Mouse (Mus musculus) retina, adult 2 months (tissue): ENCODE measurements around the gene Cnn2.
A peak's percentile ranks its signal among the peaks of the same experiment; 100 is the strongest.

ENCODE experiments used
- DNase-seq: peaks from one replicate; pipeline ENCODE4 v3.0.0-alpha.2; 2012; ENCODE audit warnings: low read depth, low spot score

The Cnn2 gene

DNA sequence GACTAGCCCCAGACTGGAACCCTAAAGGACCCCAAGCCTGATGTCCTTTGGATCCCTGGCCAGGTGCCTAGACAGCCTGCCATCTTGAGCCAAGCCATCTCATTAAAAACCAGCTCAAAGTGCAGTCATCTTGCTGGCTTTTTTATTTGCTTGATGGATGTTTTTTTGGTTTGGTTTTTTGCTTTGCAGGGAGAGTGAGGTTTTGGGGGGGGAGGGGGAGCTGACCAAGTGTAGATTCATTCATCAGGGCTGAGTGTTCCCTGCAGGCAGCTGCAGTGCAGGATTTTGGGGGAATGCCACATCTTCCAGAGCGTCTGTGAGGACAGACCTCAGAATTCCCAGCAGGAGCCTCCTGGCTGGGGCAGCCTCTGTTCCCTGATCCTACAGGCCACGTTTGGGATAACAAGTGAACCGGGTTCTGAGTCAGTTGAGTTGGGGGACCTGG, 19.2 kb upstream of the Cnn2 start:
- no peak for DNase-seq

DNA sequence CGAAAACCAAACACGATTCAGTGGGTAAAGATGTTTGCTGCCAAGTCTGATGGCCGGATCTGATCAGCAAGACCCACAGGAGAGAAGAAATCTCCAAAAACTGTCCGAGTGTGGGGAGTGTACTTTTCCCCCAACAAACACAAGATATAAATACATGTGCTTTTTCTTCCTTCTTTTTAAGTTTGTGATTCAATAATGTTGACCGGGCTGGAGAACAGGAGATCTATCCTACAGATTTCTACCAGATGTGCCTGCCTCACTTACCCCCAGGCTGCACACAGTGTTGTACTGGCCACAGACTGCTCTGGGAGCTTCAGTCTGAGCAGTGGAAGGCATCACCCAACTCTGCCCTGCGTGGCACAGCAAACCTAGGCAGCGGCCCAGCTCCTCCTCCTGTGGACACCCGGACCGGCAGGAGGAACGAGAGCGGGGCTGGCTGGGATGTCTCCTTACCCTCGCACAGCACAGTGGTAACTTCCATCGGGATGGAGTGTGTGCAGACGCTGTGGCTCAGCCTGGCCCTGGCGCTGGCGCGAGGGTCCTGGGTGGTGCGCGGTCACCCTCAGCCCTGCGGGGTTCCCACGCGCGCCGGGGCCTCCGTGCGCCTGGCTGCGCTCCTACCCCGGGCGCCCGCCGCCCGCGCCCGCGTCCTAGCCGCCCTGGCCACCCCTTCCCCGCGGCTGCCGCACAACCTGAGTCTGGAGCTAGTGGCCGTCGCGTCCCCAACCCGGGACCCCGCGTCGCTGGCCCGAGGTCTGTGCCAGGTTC, 17.8 kb upstream of the Cnn2 start, which contains the start of gene Grin3b:
TSS of gene Grin3b (plus strand) at position 301 of the 768 bp plus-strand sequence.
- no peak for DNase-seq

DNA sequence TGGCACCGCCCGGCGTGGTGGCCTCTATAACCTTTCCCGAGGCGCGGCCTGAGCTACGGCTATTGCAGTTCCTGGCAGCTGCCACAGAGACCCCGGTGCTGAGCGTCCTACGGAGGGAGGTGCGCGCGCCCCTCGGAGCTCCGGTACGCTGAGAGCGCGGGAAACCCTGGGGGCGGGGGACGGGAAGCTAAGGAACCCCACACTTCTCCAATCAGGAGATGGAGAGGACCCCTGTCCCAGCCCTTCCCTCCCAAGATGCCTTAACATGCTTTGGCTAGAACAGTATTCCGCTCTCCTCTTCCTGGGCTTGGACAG, 17.2 kb upstream of the Cnn2 start:
- DNase-seq: no peak

DNA sequence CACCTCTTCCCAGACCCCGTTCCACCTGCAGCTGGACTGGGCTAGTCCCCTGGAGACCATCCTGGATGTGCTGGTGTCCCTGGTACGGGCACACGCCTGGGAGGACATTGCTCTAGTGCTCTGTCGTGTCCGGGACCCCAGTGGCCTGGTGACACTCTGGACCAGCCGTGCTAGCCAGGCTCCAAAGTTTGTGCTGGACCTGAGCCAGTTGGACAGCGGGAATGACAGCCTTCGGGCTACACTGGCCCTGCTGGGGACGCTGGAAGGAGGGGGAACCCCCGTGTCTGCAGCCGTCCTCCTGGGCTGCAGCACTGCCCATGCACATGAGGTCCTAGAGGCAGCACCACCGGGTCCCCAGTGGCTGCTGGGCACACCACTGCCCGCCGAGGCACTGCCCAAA, 15.6 kb upstream of the Cnn2 start:
- DNase-seq: no peak

DNA sequence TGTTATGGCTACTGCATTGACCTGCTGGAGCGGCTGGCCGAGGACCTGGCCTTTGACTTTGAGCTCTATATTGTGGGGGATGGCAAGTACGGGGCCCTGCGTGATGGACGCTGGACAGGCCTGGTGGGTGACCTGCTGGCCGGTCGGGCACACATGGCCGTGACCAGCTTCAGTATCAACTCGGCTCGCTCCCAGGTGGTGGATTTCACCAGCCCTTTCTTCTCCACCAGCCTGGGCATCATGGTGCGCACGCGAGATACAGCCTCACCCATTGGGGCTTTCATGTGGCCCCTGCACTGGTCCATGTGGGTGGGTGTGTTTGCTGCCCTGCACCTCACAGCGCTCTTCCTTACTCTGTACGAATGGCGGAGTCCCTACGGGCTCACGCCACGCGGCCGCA, 14.3 kb upstream of the Cnn2 start:
- DNase-seq: no peak

DNA sequence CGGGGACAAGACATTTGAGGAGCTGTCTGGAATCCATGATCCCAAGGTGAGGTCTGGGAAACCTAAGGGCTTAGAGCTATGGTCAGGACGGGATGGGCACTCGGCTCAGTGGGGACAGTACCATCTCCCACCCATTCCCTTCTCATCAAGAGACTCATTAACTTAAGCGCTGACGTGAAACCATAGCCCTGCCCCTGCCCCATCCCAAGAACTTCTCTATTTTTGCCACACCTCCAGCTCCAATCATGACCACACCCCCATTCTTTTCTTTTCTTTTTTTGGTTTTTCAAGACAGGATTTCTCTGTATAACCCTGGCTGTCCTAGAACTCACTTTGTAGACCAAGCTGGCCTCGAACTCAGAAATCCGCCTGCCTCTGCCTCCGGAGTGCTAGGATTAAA, 13.7 kb upstream of the Cnn2 start:
- DNase-seq: no peak

DNA sequence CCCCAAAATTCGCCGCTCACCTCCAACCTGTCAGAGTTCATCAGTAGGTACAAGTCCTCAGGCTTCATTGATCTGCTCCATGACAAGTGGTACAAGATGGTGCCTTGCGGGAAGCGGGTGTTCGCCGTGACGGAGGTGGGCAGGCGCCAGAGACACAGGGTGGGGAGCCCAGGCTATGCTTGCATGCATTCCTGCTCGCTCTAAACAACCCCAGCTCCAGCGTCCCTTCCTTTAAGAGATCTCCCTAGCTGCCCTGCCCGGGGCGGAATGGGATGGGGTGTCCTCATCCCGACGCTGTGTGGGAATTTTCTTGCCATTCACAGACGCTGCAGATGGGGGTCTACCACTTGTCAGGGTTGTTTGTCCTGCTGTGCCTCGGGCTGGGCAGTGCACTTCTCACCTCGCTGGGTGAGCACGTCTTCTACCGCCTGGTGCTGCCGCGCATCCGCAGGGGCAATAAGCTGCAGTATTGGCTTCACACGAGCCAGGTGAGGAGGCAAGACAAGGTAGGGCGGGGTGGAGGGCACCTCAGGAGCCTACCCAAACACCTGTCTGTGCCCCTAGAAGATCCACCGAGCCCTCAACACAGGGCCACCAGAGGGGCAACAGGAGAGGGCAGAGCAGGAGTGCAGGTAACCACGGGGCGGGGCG, 12.2 kb upstream of the Cnn2 start:
- DNase-seq: no peak

DNA sequence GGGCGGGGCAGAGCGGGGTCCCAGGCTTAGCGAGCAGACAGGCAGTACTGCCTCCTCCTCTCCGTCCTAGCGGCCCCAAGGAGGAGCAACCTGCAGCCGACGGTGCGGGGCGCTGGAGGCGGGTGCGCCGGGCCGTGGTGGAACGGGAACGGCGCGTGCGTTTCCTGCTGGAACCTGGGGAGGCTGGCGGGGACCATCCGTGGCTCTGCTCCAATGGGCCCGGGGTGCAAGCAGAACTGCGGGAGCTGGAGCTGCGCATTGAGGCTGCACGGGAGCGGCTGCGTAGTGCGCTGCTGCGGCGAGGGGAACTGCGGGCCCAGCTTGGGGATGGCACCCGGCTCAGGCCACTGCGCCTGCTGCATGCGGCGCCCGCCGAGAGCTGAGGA, 11.7 kb upstream of the Cnn2 start:
- no peak for DNase-seq

DNA sequence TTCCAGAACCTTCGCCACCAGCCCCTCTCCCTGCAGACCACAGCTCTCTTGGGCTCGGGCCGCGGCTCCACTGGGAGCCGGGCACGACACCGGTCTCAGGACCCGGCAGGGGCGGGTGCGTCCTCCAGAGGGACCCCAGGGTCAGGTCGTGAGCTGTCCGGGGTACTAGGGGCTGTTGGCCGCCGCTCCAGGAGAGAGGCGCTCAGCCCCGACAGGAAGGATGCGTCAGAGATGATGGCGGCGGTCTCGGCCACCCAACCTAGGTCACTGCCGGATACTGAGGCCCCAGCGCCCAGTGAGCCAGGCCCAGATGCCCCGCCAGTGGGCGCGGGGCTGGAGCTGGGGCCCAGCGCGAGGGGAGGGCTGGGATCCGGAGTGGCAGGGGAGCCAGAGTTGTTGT, 11.1 kb upstream of the Cnn2 start:
- DNase-seq: no peak

DNA sequence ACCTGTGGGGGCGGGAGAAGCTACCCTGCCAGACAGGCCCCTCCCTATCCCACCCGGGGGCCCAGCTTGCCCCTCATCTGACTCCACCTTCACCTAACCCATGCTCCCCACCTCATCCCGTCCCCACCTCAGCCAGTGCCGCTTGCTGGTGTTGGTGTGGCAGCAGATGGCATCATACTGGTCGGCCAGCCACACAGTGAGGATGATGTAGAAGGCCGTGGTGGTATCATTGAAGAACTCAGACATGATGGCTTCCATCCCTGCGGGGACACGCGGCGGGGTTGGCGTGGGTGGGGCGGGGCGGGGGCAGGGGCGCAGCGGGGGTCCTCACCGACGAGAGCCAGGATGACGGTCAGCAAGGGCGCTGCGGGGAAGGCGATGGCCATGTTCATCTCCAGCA, 10.3 kb upstream of the Cnn2 start:
- no peak for DNase-seq

DNA sequence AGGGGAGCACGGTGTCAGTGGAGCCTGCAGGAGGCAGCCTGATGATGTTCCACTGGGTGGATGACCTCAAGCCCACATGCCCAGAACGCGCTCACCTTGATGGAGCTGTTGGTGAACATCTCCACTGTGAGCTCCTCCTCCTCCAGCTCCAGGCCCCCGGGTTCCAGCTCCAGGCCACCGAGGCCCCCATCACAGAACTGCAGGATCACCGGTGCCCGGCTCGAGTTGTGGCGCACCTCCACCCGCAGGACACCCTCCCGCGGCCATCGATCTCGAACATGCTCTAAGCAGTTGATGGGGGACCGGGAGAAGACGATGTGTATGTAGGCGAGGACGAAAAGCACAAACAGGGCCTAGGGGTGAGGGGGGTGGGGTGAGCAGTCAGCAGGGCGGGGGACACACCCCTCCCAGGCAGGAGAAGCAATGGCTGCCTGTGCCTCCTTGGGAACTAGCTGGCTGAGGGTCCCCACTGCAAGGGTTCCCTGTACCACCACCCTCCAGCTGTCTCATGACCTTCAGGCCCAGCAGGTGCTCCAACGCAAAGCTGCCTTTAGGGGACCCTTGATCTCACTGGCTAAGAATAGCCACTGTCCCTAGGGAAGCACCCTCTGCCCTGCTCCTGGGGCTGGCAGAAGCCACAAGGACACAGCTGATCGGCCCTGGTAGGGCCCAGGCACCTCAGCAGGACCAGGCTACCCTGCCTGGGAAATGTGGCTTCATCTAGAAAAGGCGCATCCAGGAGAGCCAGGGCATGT, 8.8 kb upstream of the Cnn2 start:
- DNase-seq: no peak

DNA sequence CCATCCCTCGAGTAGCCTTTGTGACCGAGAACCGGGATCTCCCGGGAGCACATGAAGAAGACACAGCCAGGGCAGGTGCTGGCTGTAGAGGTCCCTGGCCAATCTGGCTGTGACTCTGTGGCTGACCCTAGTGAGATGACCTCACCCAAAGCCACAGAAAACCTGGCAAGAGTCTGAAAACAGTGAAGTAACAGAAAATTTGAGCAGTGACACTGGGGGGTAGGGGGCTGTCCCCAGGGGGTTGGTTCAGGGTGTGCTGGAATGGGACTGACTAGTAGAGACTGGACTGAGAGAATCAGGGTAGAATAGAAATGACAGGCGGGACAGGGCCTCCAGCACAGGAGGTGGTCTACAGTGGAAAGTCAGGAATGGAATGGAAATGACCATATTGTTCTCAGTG, 5.2 kb upstream of the Cnn2 start:
- no peak for DNase-seq

DNA sequence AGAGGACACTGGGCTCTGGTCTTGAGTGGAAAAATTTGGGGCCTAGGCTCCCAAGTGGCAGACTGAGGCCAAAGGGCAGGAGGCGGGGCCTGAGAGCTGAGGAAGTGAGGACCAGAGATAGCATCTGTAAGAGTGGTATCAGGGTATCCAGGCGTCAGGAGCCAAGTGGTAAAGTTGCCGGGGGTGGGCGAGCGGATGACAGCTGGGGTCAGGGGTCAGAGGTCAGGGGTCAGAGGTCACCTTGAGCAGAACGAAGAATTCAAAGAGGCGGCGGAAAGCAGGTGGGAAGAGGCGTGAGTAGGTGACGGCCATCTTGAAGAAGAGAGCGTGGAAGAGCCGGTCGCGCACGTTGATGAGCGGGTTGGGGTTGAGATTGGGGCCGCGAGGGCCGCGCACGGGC, 4.7 kb upstream of the Cnn2 start:
- no peak for DNase-seq

DNA sequence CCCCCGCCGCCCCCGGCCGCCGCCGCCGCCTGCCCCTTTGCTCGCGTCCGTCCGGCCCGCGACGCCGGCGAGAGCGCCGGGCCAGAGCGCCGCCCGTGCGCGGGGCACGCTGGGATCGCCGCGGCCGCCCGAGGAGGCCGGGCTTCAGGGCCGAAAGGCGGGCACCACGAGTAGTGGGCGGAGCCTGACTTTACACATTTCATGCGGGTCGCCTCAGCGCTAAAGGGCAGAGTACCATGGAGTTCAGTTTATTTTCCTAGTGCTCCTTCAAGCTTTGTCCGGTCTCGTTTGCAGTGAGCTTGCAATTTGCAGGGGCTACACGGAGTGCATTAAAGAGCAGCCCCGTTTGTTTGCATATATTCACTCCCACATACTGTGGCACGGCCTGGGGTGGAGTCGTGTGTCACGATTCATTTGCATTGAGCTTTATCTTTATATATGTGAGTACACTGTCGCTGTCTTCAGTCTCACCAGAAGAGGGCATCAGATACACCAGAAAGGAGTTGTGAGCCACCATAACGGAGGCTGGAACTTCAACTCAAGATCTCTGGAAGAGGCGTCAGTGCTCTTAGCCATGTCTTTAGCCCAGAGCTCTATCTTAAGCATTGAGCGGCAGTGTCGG, 4.1 kb upstream of the Cnn2 start, which contains the start of gene Tmem259:
TSS of gene Tmem259 (minus strand) at position 136 of the 622 bp plus-strand sequence.
- DNase-seq: peak; percentile 81

DNA sequence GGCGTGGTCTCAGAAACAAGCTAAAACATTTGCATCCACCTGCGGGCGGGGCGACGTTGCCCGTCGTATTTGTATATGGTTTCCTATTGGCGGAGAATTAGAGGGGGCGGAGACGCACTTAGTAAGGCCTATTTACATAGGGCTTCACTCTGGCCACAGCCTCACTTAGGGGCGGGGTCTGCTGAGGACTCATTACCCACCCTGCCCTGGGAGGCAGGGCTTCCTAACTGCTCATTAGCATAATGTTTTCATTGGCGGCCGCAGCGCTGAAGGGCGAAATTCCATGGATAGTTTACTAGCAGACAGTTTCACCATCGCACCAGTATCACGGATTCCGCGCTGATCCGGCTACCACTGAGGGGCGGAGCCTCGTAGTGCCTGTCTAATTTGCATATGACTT, 3.5 kb upstream of the Cnn2 start:
- DNase-seq: peak; percentile 95

DNA sequence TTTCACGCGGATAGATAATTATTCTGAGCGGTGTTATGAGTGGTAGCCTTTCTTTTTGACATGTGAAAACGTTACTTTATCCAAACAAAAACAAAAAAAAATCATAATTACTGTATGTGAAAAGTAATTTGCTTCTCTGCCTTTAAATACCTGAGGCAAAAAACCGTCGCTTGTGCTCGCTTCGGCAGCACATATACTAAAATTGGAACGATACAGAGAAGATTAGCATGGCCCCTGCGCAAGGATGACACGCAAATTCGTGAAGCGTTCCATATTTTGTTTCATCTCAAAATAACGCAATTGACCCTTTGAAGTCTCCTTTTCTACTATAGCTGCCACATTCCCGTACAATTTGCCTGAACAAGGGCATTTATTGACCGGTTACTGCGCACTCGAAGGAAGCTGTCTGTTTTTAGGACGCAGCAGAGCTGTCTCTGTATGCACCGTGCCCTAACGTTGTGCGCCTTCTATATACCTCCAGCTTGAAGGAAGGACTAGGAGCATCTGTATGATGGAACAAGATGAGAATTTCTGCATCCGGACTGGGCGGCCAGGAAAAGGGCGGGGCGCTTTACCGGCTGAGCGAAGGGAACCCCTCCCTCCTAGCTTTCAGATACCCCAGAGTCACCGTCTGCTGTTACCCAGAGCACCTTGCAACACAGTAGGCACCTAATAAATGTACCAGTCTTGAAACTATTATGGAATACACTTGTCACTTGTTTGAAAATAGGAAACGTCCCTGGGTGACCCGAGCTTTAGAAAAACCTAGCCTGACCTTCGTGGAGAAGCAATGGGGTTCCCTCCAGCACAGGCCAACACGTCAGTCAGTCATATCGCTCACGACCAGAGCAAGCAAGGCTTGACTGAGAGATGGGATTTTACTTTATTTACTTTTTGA, 2.8 kb upstream of the Cnn2 start:
- DNase-seq: peak; percentile 57

DNA sequence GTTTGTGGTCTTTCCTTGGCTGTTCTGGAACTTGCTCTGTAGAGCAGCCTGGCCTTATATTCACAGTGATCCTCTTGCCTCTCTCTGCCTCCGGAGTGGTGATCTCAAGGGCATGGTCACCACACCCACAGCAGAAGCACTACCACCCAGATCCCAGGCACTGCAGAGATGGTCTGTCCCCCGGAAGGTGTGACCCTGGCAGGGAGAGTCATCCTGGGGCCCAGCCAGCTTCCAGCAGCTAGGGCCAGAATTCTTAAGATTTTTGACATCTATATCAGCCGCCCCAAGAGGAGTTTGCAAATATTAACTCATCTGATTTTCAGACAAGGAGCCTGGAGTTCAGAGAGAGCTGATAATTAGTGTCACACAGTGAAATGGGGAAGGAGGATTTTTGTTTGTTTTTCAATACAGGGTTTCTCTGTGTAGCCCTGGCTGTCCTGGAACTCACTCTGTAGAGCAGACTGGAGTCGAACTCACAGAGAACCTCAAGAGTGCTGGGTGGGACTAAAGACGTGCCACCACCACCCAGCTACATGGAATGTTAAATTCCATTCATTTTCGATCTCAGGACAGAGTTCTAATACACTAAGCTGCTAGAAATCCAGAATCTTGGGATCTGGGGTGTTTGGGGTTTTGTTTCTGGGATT, 2.0 kb upstream of the Cnn2 start:
- no peak for DNase-seq

DNA sequence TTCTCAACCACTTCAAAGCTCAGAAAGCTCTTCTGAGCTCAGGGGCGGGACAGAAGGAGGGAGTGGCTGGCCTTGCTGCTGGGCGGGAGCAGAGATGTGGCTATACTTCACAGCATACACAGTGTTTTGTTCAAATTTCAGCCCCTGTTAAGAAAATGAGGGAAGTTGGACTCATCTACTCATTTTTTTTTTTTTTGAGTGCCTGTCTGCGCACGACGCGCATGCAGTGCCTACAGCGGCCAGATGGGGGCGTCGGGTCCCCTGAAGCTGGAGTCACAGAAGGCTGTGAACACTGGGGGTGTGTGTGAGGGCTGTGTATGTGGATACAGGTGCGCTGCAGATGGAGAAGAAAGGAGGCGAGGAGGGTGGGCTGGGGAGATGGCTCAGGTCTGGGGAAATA, 1.4 kb upstream of the Cnn2 start:
- no peak for DNase-seq

DNA sequence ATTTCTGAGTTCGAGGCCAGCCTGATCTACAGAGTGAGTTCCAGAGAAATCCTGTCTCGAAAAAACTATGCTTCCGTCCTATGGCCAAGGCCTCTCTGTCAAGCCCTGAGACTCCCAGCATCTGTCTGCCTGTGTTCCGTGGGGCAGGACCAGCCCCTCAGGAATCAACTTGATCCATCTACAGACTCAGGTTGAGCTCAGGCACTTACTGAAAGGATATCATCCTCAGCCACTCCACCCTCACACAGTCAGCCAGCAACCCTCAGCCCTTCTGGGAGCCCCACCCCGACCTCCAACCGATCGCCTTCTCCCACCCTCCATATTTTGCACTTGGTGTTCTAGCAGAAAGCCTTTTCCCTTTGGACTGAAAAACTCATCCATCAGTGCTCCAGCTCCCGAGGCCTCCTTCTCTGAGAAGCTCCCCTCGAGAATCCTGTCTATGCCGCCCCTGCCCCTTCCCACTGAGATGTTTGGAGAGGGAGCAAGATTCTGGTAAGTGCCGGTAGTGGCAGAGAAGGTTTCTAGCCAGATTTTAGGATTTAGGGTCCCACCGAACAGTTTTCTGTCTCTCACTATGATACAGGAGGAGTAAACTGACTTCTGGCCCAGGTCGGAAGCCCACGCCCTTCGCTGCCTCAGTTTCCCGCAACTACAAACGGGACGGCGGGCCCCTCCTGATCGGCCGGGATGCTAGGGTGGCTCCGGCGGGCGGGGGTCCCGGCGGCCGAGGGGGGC, 446 bp upstream of the Cnn2 start:
- DNase-seq: no peak

DNA sequence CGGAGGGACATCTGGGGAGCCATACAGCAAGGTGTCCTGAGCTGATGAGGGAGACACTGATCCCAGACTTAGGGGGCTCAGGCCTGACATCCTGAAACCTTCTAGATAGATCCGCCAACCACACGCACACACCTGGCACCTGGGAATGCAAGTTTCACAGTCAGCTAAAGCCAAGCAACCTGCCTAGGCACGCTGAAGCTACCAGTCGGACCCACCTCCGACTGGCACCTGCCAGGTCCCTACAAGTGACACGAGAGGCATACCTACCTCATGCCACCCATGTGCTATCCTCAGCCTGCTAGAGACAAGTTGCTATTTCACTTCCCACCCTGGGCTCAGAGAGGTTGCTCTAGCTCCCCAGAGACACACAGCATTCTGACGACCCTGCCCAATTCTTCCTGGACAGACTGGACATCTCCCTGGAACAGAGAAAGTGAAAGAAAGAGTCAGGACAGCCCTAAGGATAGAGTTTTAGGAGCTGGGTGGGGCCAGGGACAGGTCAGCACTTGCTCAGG, 945 bp downstream of the Cnn2 start:
- no peak for DNase-seq
